Mouse (Mus musculus) limb, embryonic 14.5 days (tissue): ENCODE measurements around the gene Myo18b. TPM values are rescaled to one million over a fixed set of nuclear protein-coding genes. Genes with fewer than 3 reads are reported as not detected.

Source experiments
- ATAC-seq: fragments of 200-750 bp; cut with Nextera tagmentation; 2 replicates; pipeline ENCODE4 v1.8.0; 2017; ENCODE audit warnings: low read depth, moderate number of reproducible peaks, moderate TSS enrichment; ENCODE audit not compliant: low FRiP score
- DNase-seq: peaks from one replicate; pipeline ENCODE4 v3.0.0-alpha.2; 2015; ENCODE audit warnings: low spot score
- H3K27ac ChIP-seq: fragments of 300-500 bp; sonication (generic); replicated peaks from 2 replicates; pipeline ENCODE4 v1.5.1; 2014; ENCODE audit warnings: low read depth, mild to moderate bottlenecking, low read length, moderate library complexity, mixed read lengths
- H3K27me3 ChIP-seq: fragments of 300-500 bp; sonication (generic); 2 replicates; pipeline ENCODE4 v1.6.1; 2014; ENCODE audit warnings: low read length, mixed read lengths; ENCODE audit not compliant: control insufficient read depth, insufficient read depth
- H3K36me3 ChIP-seq: fragments of 300-500 bp; sonication (generic); 2 replicates; pipeline ENCODE4 v1.6.1; 2014; ENCODE audit warnings: mild to moderate bottlenecking, low read length, moderate library complexity, mixed read lengths; ENCODE audit not compliant: control insufficient read depth, insufficient read depth
- H3K4me1 ChIP-seq: fragments of 300-500 bp; sonication (generic); 2 replicates; pipeline ENCODE4 v1.6.1; 2014; ENCODE audit warnings: antibody characterized with exemption, low read length, mixed read lengths; ENCODE audit not compliant: control insufficient read depth, insufficient read depth
- H3K4me2 ChIP-seq: fragments of 300-500 bp; sonication (generic); replicated peaks from 2 replicates; pipeline ENCODE4 v1.6.1; 2014; ENCODE audit warnings: low read depth, mild to moderate bottlenecking, low read length, moderate library complexity; ENCODE audit not compliant: severe bottlenecking
- H3K4me3 ChIP-seq: fragments of 300-500 bp; sonication (generic); replicated peaks from 2 replicates; pipeline ENCODE4 v1.5.1; 2014; ENCODE audit warnings: low read length
- H3K9ac ChIP-seq: fragments of 300-500 bp; sonication (generic); 2 replicates; pipeline ENCODE4 v1.6.1; 2014; ENCODE audit warnings: mild to moderate bottlenecking, low read depth, low read length, moderate library complexity; ENCODE audit not compliant: severe bottlenecking
- H3K9me3 ChIP-seq: fragments of 300-500 bp; sonication (generic); 2 replicates; pipeline ENCODE4 v1.6.1; 2016; ENCODE audit warnings: low read length; ENCODE audit not compliant: control insufficient read depth
- POLR2A ChIP-seq: fragments of 200-500 bp; IDR thresholded peaks from 2 replicates; pipeline ENCODE4 v1.8.0; 2012; ENCODE audit warnings: inconsistent platforms, mild to moderate bottlenecking, moderate library complexity, borderline replicate concordance; ENCODE audit not compliant: insufficient read depth, insufficient read length; ENCODE audit errors: extremely low read depth
- WGBS: fragments of 180-500 bp; shearing (Covaris S2); extraction: QIAGEN DNeasy Blood & Tissue Kit; methylation state at CpG from one replicate; pipeline ENCODE4 v1.1.7; 2014; 5-methylcytosine and 5-hydroxymethylcytosine counted together
- polyA plus RNA-seq, 2 experiments: library from polyadenylated mRNA; depleted of rRNA in 1 of 2; stranded (reverse) in 1 of 2; unstranded in 1 of 2; fragments of >200 nt; fragmentation: Nextera tagmentation in 1 of 2; extraction: Ambion mirVana in 1 of 2; gene quantifications; 2 replicates each; pipeline versions ENCODE4 v1.2.1 to v1.2.3; 2012 to 2014

Gene Myo18b
- polyA plus RNA-seq, 2 experiments = 3.7 to 6.5 TPM

DNA sequence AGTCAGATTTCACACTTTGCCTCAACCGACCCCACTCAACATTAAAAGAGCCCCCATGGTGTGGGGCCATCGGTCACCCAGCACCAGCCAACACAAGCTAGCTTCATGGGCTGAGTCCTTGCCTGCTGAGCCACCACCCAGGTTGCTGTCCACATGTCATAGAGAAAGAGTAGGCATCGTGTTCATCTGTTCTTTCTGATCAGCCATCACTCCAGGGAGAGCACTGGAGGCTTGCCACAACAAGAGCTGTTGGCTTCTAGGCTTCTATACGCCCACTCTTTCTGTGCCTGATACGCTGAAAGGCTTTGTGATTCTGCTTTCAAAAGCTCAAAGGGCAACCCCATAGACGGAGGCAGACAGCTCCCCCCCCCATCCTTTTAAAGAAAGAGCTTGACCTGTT is 151.0 kb downstream of the Myo18b start:
- Histone ChIP-seq H3K27ac (no peak overlapping the region), H3K4me3 (no peak overlapping the region), H3K9ac (no peak overlapping the region), H3K4me1 (peaks cover 4% of the 10 kb centered on the region; the same call in 1 of the 2 replicates), H3K36me3 (no peaks in the 10 kb centered on the region), H3K27me3 (no peaks in the 10 kb centered on the region), H3K9me3 (no peaks in the 10 kb centered on the region), H3K4me2 (no peak overlapping the region)
- 81% methylated on average over 6 of the region's 6 CpGs for WGBS
- no peak for DNase-seq
- TF ChIP-seq POLR2A = no peak
- no peak for ATAC-seq

DNA sequence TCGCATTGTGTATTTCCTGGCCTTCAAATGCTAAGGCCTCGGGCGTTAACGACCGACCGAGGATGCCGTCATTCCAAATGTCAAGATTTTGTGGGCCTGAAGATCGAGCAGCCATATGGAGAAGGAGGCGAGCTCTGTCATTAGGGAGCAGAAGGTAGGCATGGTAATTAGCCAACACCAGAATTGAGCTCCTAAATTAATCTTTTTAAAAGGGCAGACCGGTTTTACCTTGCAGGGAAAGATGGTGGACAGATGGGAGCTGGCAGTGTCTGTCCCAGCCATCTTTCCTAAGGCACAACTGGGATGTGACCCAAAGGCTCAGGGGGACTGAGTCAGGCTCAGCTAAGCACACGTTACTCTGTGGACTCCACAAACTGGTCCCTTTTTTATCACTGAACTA is 151.6 kb downstream of the Myo18b start:
- TF ChIP-seq POLR2A = no peak
- peaks cover 4% of the 10 kb centered on the region; the same call in 1 of the 2 replicates for H3K4me1 ChIP-seq
- DNase-seq (no peak), ATAC-seq (no peak)
- no peak overlapping the region for H3K4me2 ChIP-seq
- H3K27me3 ChIP-seq = no peaks in the 10 kb centered on the region
- no peaks in the 10 kb centered on the region for H3K36me3 ChIP-seq
- H3K9me3 ChIP-seq = no peaks in the 10 kb centered on the region
- 64% methylated on average over 11 of the region's 11 CpGs for WGBS
- H3K27ac ChIP-seq = no peak overlapping the region
- H3K9ac ChIP-seq = no peak overlapping the region
- H3K4me3 ChIP-seq = no peak overlapping the region

DNA sequence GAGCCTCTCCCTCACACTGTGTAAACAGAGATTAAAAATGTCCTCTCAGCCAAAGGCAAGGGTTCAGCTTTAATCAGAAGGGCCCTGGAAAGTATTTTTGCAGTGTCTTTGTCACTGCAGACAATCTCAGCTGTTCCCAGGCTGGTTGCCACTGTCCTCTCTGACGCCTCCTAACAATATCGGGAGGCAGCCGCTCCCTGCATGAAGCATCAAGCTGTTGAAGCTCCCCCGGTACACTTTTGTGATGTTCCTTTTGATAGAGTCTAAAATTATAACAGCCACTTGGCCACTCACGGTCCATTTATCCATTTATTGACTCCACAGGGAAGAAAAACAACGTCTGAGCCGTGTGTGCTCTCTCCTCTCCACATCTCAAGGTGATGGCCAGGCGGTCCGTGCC is 153.0 kb downstream of the Myo18b start:
- H3K4me2 ChIP-seq = no peak overlapping the region
- no peak for TF ChIP-seq POLR2A
- peaks cover 4% of the 10 kb centered on the region; the same call in 1 of the 2 replicates for H3K4me1 ChIP-seq
- DNase-seq (no peak), ATAC-seq (no peak)
- WGBS = 79% methylated on average over 9 of the region's 9 CpGs
- H3K4me3 ChIP-seq = no peak overlapping the region
- H3K9ac ChIP-seq = no peak overlapping the region
- no peak overlapping the region for H3K27ac ChIP-seq
- no peaks in the 10 kb centered on the region for H3K36me3 ChIP-seq
- no peaks in the 10 kb centered on the region for H3K9me3 ChIP-seq
- no peaks in the 10 kb centered on the region for H3K27me3 ChIP-seq

DNA sequence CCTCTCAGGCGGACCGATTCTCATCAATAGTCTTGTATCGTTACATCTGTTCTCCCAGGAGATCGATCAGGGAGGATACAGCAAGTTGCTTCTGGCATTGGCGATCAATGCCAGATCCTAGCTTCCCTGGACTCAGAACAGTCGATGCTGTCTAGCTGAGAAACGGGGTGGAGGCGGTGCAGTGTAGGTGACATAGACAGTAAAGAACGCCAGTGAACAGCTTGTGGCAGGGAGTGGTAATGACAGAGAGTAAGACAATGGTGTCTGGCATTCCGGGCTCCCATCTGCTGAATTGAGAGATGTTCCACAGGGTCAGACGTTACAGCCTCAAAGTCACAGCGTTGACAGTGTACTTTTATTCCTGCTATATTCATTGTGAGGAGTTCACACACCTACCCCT is 155.5 kb downstream of the Myo18b start:
- Histone ChIP-seq H3K27me3 (no peaks in the 10 kb centered on the region), H3K27ac (no peak overlapping the region), H3K36me3 (no peaks in the 10 kb centered on the region), H3K9ac (no peak overlapping the region), H3K4me3 (no peak overlapping the region), H3K4me1 (no peaks in the 10 kb centered on the region), H3K9me3 (no peaks in the 10 kb centered on the region), H3K4me2 (no peak overlapping the region)
- DNase-seq (no peak), ATAC-seq (no peak)
- TF ChIP-seq POLR2A = no peak
- WGBS = 83% methylated on average over 12 of the region's 12 CpGs

DNA sequence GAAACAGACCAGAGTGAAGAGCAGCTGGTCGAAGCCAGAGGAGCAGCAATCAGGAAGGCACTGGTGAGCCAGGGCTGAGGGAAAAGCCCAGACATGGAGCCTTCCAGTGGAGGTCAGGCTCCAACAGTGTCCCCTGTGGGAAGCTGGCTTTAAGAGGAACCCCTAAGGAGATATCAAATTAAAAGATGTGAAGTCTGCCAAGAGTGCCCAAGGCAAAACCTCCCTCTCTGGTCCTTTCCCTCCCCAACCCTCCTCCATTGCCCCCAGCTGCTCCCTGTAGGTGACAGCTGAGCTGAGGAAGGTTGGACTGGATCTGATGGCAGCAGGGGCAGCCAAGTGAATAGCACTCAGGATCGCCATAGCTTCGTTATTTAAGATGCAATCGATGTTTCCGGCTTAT is 161.1 kb downstream of the Myo18b start:
- TF ChIP-seq POLR2A = no peak
- ATAC-seq (no peak), DNase-seq (no peak)
- Histone ChIP-seq H3K4me2 (no peak overlapping the region), H3K4me1 (no peaks in the 10 kb centered on the region), H3K9ac (no peak overlapping the region), H3K27me3 (no peaks in the 10 kb centered on the region), H3K4me3 (no peak overlapping the region), H3K9me3 (no peaks in the 10 kb centered on the region), H3K27ac (no peak overlapping the region), H3K36me3 (no peaks in the 10 kb centered on the region)
- 83% methylated on average over 5 of the region's 5 CpGs for WGBS

DNA sequence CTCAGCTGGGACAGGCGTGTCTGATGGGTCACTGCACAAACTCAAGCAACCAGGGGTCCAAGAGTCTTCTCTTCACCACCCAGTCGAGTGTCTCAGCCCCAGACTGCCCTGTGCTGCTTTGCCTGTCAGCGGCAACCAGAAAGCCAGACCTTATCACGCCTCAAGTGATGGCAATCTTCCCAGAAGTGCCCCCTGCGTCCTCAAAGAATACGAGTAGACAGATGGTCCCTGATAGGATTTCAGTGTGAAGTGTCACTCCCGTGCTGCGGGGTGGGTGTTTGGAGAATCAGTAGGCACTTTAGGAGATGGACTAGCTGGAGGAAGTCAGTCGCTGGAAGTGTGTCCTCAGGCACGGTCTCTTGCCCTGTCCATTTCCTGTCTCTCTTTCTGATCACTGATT is 165.6 kb downstream of the Myo18b start:
- no peak overlapping the region for H3K4me3 ChIP-seq

More for the DNA sequence above, 165.6 kb downstream of the Myo18b start:
- Histone ChIP-seq H3K36me3 (no peaks in the 10 kb centered on the region), H3K9me3 (no peaks in the 10 kb centered on the region), H3K4me2 (no peak overlapping the region), H3K27ac (no peak overlapping the region), H3K9ac (no peak overlapping the region), H3K4me1 (no peaks in the 10 kb centered on the region), H3K27me3 (no peaks in the 10 kb centered on the region)
- WGBS = 42% methylated on average over 10 of the region's 10 CpGs
- no peak for ATAC-seq
- DNase-seq = no peak
- no peak for TF ChIP-seq POLR2A
